Mouse (Mus musculus) kidney, adult 18-20 months (tissue): ENCODE data around the gene Rptor.

Experiments
- DNase-seq: peaks from one replicate; pipeline ENCODE4 v3.0.0; 2021

The Rptor gene

DNA sequence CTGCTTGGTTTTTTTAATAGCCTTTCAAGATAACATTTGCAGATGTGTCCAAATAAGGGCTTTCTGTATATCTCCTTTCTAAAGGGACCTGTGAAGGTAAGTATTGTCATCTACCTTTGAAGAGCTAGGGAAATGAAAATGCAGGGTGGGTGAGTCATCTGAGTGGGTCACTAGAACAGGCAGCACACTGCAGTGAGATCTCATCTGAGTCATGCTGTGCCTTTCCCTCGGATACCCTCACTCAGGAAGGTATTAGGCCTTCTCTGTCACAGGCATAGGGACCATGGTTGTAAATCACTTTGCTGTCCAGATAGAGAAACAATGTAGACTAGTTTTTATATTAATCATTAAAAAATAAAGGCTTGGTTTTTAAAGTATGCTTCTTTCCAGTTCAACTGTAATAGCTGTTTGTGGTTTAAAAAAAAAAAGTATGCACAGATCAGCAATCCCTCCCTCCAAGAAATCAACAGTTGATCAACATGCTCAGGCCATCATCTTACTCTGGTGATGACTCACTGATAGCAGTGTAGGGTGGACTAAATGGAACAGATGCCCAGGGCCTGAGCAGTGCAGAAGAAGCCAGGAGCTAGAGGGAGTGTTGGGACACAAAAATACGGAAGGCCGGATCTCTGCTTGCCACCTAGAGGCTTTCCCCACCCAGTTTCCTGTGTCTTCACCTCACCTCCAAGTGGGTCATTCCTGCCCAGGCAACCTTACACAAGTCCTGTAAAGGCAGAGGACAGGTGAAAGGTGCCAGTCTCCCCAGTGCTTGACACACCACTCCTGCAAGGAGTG is 186.4 kb downstream of the Rptor start:
- DNase-seq = no peak

DNA sequence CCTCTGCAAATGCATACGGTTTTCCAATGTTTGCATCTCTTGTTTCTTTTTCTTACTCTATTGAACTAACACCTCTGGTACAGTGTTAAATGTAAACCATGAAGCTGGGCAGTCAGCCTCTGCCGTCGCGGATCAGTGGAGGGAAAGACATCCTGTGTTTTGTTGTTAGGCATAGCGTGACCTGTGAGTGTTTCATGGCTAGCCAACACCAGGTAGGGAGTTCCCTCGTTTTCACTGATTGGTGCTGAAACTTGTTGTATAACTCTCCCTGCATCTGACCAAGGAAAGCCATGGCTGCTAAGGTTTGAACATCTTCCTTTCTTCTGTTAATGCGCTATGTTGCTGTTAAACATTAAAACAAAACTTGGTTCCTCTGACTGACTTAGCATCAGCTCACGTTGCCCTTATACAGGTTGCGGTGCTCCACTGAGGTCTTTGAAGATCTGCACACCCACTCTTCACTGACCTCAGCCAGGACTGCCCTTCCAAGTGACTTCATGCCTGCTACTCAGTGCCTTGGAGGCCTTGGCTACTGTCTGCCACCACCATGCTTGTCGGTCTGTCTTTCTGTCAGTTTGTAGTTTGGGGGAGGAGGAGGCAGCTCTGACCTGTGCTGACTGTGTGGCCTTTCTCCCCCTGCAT is 189.3 kb downstream of the Rptor start:
- peak; percentile 35 for DNase-seq

DNA sequence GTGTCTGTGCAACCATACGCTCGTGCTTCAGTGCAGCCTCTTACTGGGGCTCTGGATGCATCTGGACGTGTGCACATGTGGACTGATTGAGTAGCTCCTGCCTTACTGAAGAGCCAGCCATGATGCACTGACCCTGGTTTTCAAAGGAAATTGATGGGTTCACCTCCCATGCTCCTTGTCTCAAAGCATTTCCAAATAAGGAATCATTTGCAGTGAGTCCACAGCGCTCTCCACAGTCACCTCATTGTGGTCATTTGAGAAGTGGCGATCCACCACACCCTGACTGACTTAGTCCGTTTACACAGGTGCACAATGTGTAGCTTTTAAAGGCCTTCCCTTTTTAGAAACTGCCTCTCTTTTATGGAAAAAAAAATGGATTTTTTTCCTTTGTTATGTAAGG is 190.7 kb downstream of the Rptor start:
- DNase-seq = no peak

DNA sequence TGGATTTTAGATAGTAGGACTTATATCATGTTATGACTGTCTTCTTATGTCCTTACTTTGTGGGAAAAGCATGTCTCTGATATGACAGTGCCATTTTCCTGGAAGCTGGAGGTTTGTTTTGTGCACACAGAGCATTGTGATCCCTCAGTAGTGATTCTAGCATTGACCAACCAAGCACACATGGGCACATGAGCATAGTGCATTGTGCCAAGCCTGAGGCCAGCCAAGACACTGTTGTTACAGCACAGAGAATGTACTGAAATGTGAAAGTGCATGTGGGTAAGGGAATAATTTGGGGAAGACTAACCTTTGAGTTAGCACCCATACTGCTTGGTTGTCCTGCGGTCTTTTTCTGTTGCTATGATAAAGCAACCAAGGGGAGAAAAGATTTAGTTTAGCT is 191.3 kb downstream of the Rptor start:
- DNase-seq = no peak

DNA sequence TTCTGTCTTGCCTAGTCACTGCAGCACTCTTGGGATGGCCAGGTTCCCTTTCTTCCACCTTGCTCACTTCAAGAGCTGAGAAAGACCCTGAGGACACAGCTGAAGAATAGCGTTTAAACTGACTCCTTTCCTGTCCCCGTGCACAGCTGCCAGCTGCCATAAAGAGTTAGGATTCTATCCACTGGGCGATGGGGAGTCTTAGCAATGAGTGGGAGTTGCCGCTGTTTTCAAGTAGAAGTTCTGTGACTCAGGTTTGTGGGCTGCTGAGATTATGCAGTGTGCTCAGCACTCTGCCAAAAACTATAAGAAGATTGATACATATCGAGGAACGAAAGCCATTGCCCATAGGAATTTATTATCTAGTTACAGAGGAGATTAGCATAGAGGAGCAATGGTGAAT is 192.0 kb downstream of the Rptor start:
- no peak for DNase-seq

DNA sequence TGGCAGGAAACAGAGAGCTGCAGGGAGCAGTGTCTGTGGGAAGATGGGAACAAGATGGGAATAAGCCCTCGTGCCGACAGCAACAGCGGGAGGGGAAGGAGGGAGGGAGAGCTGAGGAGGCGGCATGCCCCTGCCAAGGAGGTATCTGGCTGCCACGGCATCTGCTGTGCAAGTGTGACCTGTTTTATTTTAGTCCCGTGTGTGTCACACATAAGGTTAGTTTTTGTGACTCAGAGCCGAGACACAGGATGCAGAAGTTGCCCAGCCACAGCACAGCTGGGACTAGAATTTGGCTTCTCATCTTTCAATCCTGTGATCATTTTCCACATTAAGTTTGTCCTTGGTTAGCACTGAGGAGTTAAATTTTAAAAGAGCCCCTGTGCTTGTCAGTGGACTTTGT is 193.7 kb downstream of the Rptor start:
- DNase-seq = peak; percentile 28

DNA sequence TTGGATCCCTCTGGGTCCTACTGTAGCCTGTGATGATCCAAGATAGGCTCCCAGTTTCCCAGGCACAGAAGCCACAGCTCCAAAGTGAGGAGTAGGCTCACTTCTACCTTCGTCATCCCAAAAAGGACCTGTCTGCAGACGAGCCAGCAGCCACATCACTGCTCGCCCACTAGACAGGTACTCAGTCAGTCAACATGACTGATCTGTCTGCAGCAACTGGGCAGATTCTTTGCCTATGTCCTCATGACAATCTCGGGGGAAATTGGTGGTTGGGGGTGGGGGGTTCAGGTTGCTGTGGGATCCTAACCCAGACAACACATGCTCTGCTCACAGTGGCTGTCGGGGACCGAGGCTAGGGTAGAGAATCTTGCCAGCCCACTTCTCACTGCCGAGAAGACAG is 194.1 kb downstream of the Rptor start:
- DNase-seq = no peak

DNA sequence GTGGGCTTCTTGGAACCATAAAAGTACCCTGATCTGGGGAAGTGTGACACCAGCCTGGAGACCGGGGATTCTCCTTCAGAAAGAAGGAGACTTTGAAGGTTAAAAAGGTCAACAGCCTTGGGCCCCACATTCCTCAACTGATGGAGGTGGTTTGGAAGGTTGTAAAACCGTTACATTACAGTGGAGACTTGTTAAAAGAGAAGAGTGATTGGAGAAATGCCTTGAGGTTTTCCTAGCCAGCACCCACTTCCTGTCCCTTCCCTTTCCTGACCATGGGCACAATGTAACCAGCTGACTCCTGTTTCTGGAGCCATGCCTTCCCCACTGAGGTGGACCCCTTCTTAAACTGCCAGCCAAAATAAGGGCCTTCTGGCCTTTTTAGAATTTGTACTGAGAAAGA is 196.8 kb downstream of the Rptor start:
- DNase-seq = no peak

DNA sequence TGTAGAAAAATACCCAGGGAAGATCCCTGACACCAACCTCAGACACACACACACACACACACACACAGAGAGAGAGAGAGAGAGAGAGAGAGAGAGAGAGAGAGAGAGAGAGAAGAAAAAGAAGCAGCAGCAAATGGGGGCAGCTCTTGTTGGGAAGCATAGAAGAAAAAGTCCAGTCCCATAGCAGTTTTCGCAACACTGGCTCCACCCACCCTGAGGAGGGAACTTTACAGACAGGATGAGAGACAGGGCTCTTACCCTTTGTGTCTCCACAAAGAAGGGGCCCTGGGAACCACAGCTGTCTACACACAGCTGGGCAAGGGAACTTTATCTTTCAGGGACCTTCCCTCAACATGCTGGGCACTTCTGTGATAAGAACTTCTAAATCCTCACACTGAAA is 199.2 kb downstream of the Rptor start:
- no peak for DNase-seq

DNA sequence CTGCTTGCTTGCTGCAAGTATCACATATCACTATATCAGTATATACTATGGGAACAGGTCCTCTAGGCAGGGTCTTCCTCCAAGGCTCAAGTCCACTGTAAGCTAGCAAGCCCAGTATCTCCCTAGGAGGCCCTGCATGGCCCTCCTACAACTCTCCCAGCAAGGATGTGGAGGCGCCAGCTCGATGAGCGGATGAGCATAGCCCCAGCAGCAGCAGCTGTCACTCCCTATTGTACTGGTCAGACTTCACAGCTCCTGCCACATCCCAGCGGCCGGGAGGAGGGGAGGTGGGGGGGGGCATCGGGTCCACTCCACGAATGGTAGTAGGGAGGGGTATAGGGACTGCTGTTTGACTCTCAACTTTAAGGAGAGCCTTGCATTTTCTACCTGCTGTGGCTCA is 200.2 kb downstream of the Rptor start:
- no peak for DNase-seq

DNA sequence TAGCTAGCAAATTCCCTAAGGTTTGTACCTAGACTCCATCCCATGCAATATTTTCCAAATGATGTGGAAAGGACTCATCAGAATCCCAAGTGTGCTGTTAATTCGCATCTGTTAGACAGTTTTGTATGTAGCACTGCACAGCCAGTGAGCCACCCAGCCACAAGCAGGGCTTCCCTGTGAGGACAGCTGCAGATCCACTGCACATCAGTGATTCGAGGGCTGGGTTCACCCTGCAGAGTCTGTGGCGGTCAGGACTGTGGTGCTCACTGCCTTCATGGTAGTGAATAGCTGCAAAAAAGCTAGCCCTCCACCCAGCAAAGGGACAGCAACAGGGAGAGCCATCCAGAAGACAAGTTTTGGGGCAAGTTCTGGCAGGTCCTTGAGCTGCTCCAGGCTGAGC is 201.7 kb downstream of the Rptor start:
- no peak for DNase-seq

DNA sequence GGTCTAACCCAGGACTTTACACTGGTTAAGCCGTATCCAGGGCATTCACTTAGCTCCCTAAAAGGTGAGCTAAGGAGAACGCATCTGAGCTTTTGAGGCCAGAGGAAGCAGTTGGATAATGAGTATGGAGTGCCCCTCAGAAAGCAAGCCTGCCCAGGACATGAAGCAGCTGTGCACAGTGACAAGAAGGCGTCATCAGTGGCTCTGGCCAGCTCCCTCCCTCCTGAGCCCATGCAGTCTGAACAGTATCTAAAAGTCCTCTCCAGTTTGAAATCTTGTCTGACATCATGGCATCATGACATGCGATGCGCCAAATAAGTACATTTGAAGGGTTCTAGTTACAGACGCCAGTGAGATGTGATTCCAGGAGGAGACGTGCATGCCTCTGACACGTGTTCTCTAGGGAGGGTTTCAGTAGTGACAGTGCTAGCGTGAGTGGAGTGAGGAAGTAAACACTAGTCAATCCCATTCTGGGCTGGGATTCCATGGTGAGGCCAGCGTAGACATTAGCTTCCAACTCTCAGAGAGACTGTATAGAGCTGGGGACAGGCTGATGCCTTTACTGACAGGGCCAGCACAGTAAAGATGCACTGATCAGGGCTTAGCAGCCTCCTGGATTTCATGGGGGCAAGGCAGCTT is 202.5 kb downstream of the Rptor start:
- no peak for DNase-seq

DNA sequence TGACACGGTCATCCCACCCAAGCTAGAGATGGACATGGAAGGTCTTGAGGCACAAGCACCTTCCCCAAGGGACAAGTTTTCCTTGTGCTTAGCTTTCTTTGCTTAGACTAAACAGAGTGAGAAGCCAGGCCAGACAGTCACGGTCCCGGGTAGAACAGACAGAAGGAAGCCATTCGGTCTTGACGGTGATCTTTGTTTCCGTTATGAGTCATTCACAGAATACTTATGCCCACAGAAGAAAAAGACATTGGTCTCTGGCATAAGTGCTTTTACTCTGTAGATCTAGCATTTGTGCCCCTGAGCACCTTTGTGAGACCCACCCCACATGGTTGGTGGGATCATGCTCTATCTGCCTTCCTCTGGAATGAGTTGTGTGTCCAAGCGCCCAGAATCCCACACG is 203.8 kb downstream of the Rptor start:
- DNase-seq = no peak

DNA sequence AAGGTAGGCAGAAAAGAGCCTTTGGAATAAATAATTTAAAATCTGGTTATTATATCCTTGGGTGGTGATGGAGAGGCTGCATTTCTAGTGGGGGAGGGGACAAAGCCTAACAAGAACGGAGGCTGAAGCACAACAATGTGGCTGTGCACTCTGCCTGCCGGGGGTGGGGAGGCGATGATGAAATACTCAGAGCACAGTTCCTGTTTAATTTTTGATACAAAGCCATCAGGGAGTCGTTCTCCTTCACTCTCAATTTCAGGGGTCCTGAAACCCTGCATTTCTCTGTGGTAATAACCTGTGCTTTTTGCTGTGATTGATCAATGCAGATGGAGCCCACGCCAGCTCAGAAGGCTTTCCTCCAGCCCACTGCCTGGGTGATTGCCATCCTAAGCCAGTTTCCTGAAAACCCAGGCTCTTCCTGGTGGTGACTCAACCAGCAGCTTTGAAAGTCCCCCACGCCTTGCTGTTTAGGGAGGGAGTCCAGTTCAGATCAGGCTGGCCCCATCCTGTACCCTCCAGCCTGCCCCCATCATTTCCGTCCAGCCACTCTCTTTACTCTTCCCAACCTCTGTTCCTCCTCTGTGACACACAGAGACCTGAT is 204.8 kb downstream of the Rptor start:
- DNase-seq = no peak

DNA sequence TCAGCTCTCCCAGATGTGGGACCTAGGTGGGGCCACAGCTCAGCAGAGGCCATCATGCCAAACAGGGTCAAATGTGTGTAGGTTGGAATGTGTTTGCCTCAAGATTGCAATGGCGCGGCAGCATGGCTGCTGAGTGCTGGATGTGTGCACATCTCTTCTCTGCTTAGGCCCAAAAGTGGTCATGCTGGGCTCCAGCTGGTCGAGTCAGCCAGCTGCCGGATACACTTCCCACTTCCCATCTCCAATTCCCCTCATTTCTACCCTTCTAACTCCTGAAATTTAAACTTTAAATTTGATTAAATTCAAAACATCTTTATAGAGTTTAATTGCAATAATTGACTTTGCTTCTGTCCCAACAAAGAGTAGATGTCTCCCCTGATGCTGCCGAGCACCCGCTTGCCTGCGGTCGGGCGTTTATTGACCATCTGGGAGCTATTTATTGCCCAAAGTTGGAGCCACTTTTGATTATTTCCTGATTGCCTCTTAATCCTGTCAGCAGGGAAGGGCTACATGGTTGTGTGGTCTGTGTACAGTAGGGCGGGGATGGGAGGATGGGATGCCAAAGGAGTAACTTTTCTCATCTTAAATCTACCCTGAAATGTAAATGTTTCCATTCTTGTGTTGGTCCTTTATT is 206.1 kb downstream of the Rptor start:
- no peak for DNase-seq

DNA sequence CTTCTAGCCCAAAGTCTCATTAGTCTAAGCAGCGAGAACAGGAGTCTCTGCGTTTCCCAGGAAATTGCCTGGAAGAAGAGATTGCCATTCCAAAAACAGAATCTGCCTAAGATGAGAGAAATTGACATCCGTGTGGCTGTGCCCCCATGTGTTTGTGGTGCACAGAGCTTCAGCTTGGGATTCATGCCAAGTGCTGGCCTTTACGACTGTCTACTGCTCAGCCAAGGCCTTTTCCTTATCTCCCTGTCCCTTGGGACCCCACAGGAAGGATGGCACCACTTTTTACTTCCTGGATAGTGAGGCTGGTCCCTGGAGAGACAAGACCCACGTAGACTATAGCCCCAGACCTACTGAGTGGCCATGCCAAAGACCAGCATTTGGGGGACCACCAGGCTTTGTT is 206.6 kb downstream of the Rptor start:
- no peak for DNase-seq

DNA sequence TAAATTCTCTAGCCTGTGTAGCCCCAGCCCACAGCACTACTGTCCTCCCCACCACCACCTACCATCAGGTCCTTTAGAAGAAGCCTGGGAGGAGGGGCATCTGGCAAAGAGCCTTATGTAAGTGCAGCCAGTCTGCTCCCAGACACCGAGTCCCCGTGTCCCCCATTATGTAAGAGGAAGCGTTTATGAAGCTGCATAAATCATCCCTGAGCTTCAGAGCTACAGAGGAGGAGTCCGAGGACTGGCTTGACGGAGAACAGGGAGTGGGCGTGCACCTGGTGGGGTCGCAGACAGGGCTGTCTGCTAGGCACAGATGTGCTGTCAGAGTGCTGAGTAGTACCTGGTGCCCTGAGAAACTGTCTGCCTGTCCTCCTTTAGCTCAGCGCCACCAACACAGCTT is 208.3 kb downstream of the Rptor start:
- no peak for DNase-seq

DNA sequence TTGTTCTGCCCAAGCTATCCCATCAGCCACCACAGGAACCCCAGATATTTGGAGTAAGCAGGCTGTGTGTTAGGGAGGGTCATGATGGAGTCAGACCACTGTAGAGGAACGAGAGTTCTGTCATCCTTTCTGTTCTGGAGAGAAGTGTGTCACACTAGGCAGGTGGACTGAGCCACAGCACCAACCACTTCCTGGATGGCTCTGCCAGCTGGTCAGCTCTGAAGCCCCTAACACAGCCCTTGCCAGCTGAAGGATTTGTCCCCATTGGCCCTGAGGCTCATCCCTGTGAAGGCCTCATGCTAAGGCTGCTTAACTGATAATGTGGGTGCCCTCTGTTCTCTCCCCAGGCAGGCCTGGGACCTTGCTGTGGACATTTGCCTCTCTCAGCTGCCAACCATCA is 208.9 kb downstream of the Rptor start:
- no peak for DNase-seq

DNA sequence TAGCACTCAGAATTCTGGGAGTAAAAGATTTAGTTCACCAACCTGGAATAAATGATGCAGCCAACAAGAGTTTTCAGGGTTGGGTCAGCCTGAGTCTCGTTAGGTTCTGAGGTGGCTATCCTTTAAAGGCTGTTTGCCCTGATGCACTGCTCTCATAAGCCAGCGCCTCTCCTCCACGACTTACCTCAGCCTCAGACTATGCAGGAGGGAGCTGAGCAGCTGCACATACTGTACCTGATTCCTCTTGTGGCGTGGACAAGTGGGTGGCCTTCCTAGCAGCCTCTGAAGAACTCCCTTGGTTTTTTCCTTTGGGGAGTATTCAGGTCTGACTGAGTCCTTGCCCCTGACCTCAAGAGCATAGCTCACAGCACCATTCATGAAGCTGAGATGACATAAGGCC is 209.4 kb downstream of the Rptor start:
- no peak for DNase-seq

DNA sequence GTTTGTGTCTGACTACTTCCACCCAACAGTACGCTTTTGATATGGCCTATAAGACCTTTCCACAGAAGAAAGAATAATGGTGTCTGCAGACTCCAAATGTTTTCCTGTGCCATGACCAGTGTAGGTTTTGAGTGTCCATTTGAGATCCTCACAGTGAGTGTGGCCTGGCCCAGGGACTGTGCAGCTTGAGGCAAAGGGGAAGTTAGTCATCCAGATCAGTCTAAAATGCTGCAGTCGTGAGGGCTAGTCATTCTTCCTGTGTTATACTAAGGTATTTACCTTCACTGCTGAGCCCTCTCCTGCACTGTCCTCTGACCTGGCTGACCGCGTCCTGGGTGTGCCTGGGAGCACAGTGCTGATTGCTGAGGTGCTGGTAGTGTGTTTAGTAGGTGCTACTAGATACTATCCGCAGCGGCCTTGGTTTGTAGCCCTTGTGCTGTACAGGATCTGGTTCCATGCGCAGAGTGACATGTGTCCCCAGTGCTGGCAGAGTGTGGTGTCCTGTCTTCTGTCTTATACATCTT is 211.4 kb downstream of the Rptor start:
- DNase-seq = no peak

DNA sequence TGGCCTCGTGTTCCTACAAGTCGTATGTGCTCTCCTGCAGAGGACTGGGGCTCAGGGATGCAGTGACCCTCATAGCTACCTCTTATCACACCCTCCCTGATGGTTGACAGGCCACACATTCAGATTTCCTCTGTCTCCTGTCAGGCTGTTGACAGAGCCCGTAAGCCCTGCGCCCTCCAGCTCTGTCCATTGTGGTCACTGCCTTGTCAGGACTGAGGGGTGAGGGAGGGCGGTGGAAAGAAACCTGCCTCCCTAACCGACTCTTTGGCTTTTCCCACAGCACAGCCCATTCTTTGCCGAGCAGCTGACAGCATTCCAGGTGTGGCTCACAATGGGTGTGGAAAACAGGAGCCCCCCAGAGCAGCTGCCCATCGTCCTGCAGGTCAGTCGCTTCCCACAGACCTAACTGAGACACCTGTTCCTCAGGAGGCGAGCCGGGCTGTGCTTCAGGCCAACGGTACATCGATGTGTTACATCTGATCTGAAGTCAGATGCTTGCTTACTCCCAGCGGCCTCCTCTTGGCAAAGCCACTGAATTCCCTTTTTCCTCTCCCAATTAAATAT is 214.2 kb downstream of the Rptor start:
- no peak for DNase-seq

DNA sequence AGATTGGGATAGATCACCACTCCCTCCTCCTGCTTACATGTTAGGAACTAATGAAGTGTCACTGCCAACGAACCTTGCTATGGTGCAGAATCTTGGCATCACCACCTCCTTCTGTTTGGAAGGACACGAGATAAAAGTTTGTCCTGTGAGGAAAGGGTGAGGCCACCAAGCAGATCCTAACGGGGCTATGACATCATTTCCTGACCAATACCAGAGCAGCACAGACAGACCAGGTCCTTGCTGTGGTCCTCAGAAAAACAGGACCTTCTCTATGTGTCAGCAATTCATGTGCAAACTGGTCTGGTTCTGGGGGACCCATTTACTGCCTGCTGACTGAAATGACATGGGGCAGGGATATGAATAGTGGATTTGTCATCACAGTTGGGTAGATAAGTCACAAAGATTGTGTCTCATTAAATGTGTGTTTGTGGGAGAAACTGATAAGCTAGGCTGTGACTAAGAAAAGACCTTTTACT is 214.7 kb downstream of the Rptor start:
- no peak for DNase-seq

DNA sequence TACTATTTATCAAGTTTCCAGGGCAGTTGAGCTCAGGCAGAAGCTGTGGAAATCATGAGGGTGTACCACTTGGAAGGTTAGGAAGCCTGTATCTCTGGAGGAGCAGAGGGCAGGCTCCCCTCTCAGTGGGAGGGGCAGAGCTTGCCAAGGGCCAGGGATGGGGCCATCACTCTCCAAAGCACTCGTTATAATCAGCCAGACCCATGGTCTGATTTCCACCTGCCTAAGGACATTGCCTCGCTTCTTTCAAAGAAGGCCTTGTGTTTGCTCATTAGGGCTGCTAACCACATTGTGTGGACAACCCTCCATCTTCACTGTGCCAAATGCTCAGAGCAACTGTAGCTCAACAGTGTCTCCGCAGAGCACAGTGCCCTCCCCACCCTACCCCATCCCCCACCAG is 215.2 kb downstream of the Rptor start:
- DNase-seq = no peak
